Mouse (Mus musculus): ENCODE measurements around the gene Rfc4. TPM values are rescaled to one million over a fixed set of nuclear protein-coding genes. Genes with fewer than 3 reads are reported as not detected.

Gene Rfc4
- polyA plus RNA-seq, 1 experiment from 2014 or later = 37.1 TPM

DNA sequence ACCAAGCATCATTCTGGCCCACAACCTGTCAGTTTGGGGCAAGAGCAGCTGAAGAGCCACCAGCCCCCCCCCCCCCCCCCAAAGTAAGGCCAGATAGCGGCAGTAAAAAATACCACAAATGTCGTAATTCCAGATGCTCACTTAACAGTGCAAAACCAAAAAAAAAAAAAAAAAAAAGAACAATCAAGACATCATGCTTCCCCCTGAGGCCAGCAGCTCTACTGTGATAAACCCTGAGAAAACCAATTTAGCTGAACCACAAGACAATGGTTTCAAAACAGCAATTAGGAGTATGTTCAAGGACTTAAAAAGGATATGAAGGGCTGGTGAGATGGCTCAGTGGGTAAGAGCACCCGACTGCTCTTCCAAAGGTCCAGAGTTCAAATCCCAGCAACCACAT, 34.6 kb upstream of the Rfc4 start:
- Histone ChIP-seq H3K4me3 (ENCODE audit: low read depth, low read length) (no peak overlapping the region), H3K27me3 (ENCODE audit: control insufficient read depth, insufficient read depth, low read depth, low read length) (no peaks in the 10 kb centered on the region), H3K4me2 (ENCODE audit: low read length) (no peak overlapping the region), H3K36me3 (ENCODE audit: control insufficient read depth, insufficient read depth, low read length) (no peaks in the 10 kb centered on the region), H3K4me1 (ENCODE audit: control insufficient read depth, insufficient read depth, low read length) (no peaks in the 10 kb centered on the region), H3K9ac (ENCODE audit: low read depth, low read length) (no peak overlapping the region), H3K27ac (ENCODE audit: low read length) (no peak overlapping the region), H3K9me3 (replicated peaks; ENCODE audit: control insufficient read depth, low read length, poor library complexity, severe bottlenecking) (no peaks in the 10 kb centered on the region)
- 94% methylated on average over 3 of the region's 3 CpGs for WGBS
- no peak for ATAC-seq

- Histone ChIP-seq H3K4me3 (ENCODE audit: low read depth, low read length) (no peak overlapping the region), H3K36me3 (ENCODE audit: control insufficient read depth, insufficient read depth, low read length) (no peaks in the 10 kb centered on the region), H3K4me2 (ENCODE audit: low read length) (no peak overlapping the region), H3K9ac (ENCODE audit: low read depth, low read length) (no peak overlapping the region), H3K4me1 (ENCODE audit: control insufficient read depth, insufficient read depth, low read length) (no peaks in the 10 kb centered on the region), H3K27me3 (ENCODE audit: control insufficient read depth, insufficient read depth, low read depth, low read length) (no peaks in the 10 kb centered on the region), H3K27ac (ENCODE audit: low read length) (no peak overlapping the region), H3K9me3 (replicated peaks; ENCODE audit: control insufficient read depth, low read length, poor library complexity, severe bottlenecking) (no peaks in the 10 kb centered on the region)
- no peak for ATAC-seq
- 69% methylated on average over 2 of the region's 2 CpGs for WGBS
Measured at GRCm38 (mm10) chr16:23159749-23160148, 32.2 kb upstream of the Rfc4 start.

GRCm38 (mm10) chr16:23158957-23159356, 31.4 kb upstream of the Rfc4 start:
- ATAC-seq = no peak
- Histone ChIP-seq H3K4me1 (ENCODE audit: control insufficient read depth, insufficient read depth, low read length) (no peaks in the 10 kb centered on the region), H3K36me3 (ENCODE audit: control insufficient read depth, insufficient read depth, low read length) (no peaks in the 10 kb centered on the region), H3K27me3 (ENCODE audit: control insufficient read depth, insufficient read depth, low read depth, low read length) (no peaks in the 10 kb centered on the region), H3K9ac (ENCODE audit: low read depth, low read length) (no peak overlapping the region), H3K27ac (ENCODE audit: low read length) (no peak overlapping the region), H3K9me3 (replicated peaks; ENCODE audit: control insufficient read depth, low read length, poor library complexity, severe bottlenecking) (no peaks in the 10 kb centered on the region), H3K4me2 (ENCODE audit: low read length) (no peak overlapping the region), H3K4me3 (ENCODE audit: low read depth, low read length) (no peak overlapping the region)
- 78% methylated on average over 2 of the region's 2 CpGs for WGBS

DNA sequence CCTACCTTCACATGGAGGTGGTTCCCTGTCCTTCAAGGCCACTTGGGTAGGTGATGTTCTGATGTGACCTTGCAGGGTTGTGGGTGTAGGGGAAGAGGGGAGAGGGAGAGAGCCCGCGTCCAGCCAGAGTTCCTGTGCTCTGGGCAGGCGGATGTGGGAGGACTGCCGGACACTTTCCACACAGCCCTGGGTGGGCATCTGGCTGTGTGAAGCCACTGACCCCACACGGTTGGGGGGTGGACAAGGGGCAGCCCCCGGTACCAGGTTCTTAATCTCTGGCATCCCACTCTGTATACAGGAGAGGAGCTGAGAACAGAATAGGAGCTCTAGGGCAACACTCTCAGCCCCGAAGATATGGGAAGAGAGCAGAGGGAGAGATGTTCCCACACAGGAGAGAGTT, 30.8 kb upstream of the Rfc4 start:
- Histone ChIP-seq H3K4me1 (ENCODE audit: control insufficient read depth, insufficient read depth, low read length) (no peaks in the 10 kb centered on the region), H3K36me3 (ENCODE audit: control insufficient read depth, insufficient read depth, low read length) (no peaks in the 10 kb centered on the region), H3K9me3 (replicated peaks; ENCODE audit: control insufficient read depth, low read length, poor library complexity, severe bottlenecking) (no peaks in the 10 kb centered on the region), H3K27me3 (ENCODE audit: control insufficient read depth, insufficient read depth, low read depth, low read length) (no peaks in the 10 kb centered on the region), H3K27ac (ENCODE audit: low read length) (no peak overlapping the region), H3K4me3 (ENCODE audit: low read depth, low read length) (no peak overlapping the region), H3K9ac (ENCODE audit: low read depth, low read length) (no peak overlapping the region), H3K4me2 (ENCODE audit: low read length) (no peak overlapping the region)
- WGBS = 88% methylated on average over 7 of the region's 7 CpGs
- no peak for ATAC-seq

DNA sequence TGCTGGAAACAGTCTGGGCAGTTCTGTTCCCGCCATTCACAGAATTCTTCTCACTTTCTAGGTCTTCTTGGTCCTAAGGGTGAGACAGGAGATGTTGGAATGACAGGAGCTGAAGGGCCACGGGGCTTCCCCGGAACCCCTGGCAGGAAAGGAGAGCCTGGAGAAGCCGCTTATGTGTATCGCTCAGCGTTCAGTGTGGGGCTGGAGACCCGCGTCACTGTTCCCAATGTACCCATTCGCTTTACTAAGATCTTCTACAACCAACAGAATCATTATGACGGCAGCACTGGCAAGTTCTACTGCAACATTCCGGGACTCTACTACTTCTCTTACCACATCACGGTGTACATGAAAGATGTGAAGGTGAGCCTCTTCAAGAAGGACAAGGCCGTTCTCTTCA, 29.5 kb upstream of the Rfc4 start:
- Histone ChIP-seq H3K36me3 (ENCODE audit: control insufficient read depth, insufficient read depth, low read length) (no peaks in the 10 kb centered on the region), H3K27ac (ENCODE audit: low read length) (no peak overlapping the region), H3K4me1 (ENCODE audit: control insufficient read depth, insufficient read depth, low read length) (no peaks in the 10 kb centered on the region), H3K9me3 (replicated peaks; ENCODE audit: control insufficient read depth, low read length, poor library complexity, severe bottlenecking) (no peaks in the 10 kb centered on the region), H3K9ac (ENCODE audit: low read depth, low read length) (no peak overlapping the region), H3K27me3 (ENCODE audit: control insufficient read depth, insufficient read depth, low read depth, low read length) (no peaks in the 10 kb centered on the region), H3K4me2 (ENCODE audit: low read length) (no peak overlapping the region), H3K4me3 (ENCODE audit: low read depth, low read length) (no peak overlapping the region)
- 93% methylated on average over 13 of the region's 13 CpGs for WGBS
- ATAC-seq = no peak

DNA sequence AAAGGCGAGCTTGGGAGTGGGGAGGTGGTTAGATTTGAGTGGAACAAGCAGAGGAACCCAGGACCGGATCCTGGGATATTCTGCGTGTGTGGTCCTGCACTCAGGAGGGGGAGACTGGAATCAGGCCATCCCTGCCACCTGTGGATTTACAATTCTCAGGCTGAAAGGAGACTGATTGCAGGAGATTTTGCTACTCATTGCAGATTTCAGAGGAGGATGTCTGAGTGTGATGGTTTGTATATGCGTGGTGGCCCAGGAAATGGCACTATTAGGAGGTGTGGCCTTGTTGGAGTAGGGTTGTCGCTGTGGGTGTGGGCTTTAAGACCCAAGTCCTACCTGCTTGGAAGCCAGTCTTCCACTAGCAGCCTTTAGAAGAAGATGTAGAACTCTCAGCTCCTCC, 26.7 kb upstream of the Rfc4 start:
- H3K4me2 ChIP-seq (ENCODE audit: low read length) = no peak overlapping the region
- ATAC-seq = no peak
- no peaks in the 10 kb centered on the region for H3K4me1 ChIP-seq (ENCODE audit: control insufficient read depth, insufficient read depth, low read length)
- H3K9ac ChIP-seq (ENCODE audit: low read depth, low read length) = no peak overlapping the region
- H3K4me3 ChIP-seq (ENCODE audit: low read depth, low read length) = no peak overlapping the region
- H3K27ac ChIP-seq (ENCODE audit: low read length) = no peak overlapping the region
- no peaks in the 10 kb centered on the region for H3K27me3 ChIP-seq (ENCODE audit: control insufficient read depth, insufficient read depth, low read depth, low read length)
- no peaks in the 10 kb centered on the region for H3K36me3 ChIP-seq (ENCODE audit: control insufficient read depth, insufficient read depth, low read length)
- WGBS = 88% methylated on average over 5 of the region's 5 CpGs
- H3K9me3 ChIP-seq (replicated peaks; ENCODE audit: control insufficient read depth, low read length, poor library complexity, severe bottlenecking) = no peaks in the 10 kb centered on the region

GRCm38 (mm10) chr16:23151423-23151822, 23.9 kb upstream of the Rfc4 start:
- 19% methylated on average over 2 of the region's 2 CpGs for WGBS
- peak; percentile 56; the same call in 1 of the 2 replicates for ATAC-seq
- Histone ChIP-seq H3K4me2 (ENCODE audit: low read length) (no peak overlapping the region), H3K9ac (ENCODE audit: low read depth, low read length) (no peak overlapping the region), H3K4me1 (ENCODE audit: control insufficient read depth, insufficient read depth, low read length) (no peaks in the 10 kb centered on the region), H3K4me3 (ENCODE audit: low read depth, low read length) (no peak overlapping the region), H3K27me3 (ENCODE audit: control insufficient read depth, insufficient read depth, low read depth, low read length) (no peaks in the 10 kb centered on the region), H3K27ac (ENCODE audit: low read length) (no peak overlapping the region), H3K9me3 (replicated peaks; ENCODE audit: control insufficient read depth, low read length, poor library complexity, severe bottlenecking) (no peaks in the 10 kb centered on the region), H3K36me3 (ENCODE audit: control insufficient read depth, insufficient read depth, low read length) (no peaks in the 10 kb centered on the region)

DNA sequence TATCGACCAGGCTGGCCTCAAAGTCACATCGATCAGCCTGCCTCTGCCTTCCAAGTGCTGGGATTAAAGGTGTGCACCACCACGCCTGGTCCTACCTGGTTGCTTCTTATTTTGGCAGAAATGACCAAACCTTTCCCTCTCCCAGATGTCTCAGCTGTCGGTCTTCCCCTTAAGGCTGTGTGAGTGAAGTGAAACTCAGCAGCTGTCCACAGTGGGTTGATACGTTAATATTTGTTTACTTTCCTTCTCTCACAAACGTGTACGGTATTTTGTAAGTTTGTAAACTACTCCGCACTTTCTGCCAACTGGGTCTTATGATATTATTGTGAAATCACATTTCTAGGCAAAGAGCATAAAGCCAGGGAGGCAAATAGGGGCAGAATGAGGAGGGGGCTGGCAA, 21.9 kb upstream of the Rfc4 start:
- Histone ChIP-seq H3K9me3 (replicated peaks; ENCODE audit: control insufficient read depth, low read length, poor library complexity, severe bottlenecking) (no peaks in the 10 kb centered on the region), H3K27ac (ENCODE audit: low read length) (no peak overlapping the region), H3K9ac (ENCODE audit: low read depth, low read length) (no peak overlapping the region), H3K27me3 (ENCODE audit: control insufficient read depth, insufficient read depth, low read depth, low read length) (no peaks in the 10 kb centered on the region), H3K4me3 (ENCODE audit: low read depth, low read length) (no peak overlapping the region), H3K4me2 (ENCODE audit: low read length) (no peak overlapping the region), H3K4me1 (ENCODE audit: control insufficient read depth, insufficient read depth, low read length) (no peaks in the 10 kb centered on the region), H3K36me3 (ENCODE audit: control insufficient read depth, insufficient read depth, low read length) (no peaks in the 10 kb centered on the region)
- WGBS = 92% methylated on average over 8 of the region's 8 CpGs
- no peak for ATAC-seq

DNA sequence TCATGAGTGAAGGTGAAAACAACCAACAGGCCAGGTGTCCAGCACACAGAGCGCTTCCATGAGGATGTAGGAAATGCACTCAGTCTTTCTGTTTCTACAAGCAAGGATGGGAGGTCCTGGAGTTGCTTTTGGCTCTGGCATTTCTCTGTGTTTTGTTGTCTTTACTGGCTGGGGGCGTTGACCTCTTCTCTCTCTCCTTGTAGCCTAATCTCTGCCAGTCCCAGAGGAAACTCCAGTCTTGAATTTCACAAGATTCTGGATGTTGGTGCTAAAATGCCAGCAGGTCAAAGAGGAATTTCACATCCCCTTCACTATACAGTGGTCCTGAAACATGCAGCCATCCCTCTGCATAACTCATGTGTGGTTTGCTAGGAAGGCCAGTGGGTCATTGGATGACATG, 21.4 kb upstream of the Rfc4 start:
- no peaks in the 10 kb centered on the region for H3K4me1 ChIP-seq (ENCODE audit: control insufficient read depth, insufficient read depth, low read length)
- no peaks in the 10 kb centered on the region for H3K9me3 ChIP-seq (replicated peaks; ENCODE audit: control insufficient read depth, low read length, poor library complexity, severe bottlenecking)
- H3K9ac ChIP-seq (ENCODE audit: low read depth, low read length) = no peak overlapping the region
- no peak for ATAC-seq
- H3K27me3 ChIP-seq (ENCODE audit: control insufficient read depth, insufficient read depth, low read depth, low read length) = no peaks in the 10 kb centered on the region
- no peak overlapping the region for H3K27ac ChIP-seq (ENCODE audit: low read length)
- no peaks in the 10 kb centered on the region for H3K36me3 ChIP-seq (ENCODE audit: control insufficient read depth, insufficient read depth, low read length)
- H3K4me2 ChIP-seq (ENCODE audit: low read length) = no peak overlapping the region
- 77% methylated on average over 2 of the region's 2 CpGs for WGBS
- no peak overlapping the region for H3K4me3 ChIP-seq (ENCODE audit: low read depth, low read length)

DNA sequence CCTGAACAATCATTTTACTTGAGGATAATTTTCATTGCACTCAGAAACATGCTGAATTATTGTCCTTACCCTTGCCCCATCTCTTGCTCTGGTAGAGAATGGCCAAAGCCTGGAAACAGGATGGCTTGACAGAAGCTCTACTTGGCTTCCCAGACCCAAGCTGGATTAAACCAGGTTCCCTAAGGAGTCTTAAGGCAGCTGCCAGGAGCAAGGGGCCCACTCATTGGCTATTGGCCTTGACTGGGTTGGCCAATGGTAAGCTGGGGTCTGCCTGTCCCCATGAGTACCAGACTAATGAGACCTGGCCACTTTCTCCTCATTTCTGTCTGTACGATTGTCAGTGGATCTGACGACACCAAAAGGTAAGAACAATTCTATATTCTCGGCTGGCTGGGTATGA, 18.7 kb upstream of the Rfc4 start, which contains the start of gene Adipoq:
Gene Adipoq (plus strand): TSS at position 257 of the 400 bp plus-strand sequence.
- Histone ChIP-seq H3K27ac (ENCODE audit: low read length) (no peak within 1 kb of the TSS), H3K4me1 (ENCODE audit: control insufficient read depth, insufficient read depth, low read length) (no peaks in the 10 kb centered on the region), H3K4me2 (ENCODE audit: low read length) (no peak within 1 kb of the TSS), H3K9me3 (replicated peaks; ENCODE audit: control insufficient read depth, low read length, poor library complexity, severe bottlenecking) (no peaks in the 10 kb centered on the region), H3K36me3 (ENCODE audit: control insufficient read depth, insufficient read depth, low read length) (no peaks in the 10 kb centered on the region), H3K9ac (ENCODE audit: low read depth, low read length) (no peak within 1 kb of the TSS), H3K27me3 (ENCODE audit: control insufficient read depth, insufficient read depth, low read depth, low read length) (no peaks in the 10 kb centered on the region), H3K4me3 (ENCODE audit: low read depth, low read length) (no peak within 1 kb of the TSS)
- WGBS = 89% methylated on average over 3 of the region's 3 CpGs
- ATAC-seq = no peak
